Mouse (Mus musculus): ENCODE data around the gene Ptbp1.

Ptbp1 gene

DNA sequence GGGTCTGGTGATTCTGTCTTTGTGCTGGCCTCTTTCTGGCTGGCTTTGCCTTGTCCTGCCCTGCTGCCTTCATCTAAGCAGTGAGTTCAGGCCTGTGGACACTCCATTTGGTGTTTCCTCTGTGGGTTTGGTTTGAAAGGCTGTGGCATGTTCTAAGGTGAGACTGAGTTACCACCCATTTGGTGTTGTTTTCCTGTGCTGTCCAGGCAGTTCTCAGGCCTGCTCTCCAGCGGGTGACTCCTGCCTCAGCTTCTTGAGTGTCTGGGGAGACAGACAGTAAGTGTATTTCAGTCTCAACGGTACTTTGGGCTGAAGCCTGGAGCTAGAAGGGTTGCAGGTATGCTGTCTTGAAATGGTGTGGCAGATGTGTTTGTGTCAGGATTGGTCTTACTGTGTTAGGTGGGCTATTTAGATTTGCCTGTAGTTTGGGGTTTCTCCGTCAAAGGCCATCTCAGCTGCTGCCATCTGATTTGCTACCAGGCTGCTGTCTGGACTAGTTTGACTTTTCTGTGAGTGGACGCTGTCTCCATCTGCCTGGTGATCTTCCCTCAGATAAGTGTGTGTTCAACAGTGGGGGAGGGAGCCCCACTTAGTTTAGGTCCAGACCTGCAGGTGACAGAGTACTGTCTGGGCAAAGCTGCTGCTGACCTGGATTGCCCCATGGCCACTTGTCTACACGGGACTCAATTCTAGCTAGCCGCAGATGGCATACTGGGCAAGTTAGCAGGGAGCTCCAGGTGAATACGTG lies 2.7 kb downstream of the Ptbp1 start:
- in situ Hi-C loops (cut with MboI; ENCODE audit: unreplicated experiment in 2 of 2): loop anchor here in 1 of 2 experiments (10.0 kb wide), 1 partner anchor 288 kb away; the partner anchor contains the start of genes Cbarp and Midn

DNA sequence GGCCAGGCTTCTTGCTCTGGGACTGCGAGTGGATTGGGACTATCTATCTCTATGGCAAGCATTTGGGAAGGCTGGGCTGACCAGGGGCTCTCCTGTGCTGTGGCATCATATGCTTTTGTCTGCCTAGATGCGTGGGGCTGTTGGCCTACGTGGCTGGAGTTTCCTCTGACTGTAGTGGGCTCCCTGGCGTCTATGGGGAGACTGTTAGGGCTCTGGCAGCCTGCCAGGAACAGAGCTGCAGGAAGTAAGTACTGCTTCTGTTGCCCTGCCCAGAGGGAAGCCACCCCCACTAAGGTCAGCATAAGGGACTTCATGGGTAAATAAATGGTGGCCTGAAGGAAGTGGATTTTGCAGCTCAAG lies 3.2 kb downstream of the Ptbp1 start:
- in situ Hi-C loops (cut with MboI; ENCODE audit: unreplicated experiment in 2 of 2): loop anchor here in 1 of 2 experiments (10.0 kb wide), 1 partner anchor 287 kb away; the partner anchor contains the start of genes Cbarp and Midn

DNA sequence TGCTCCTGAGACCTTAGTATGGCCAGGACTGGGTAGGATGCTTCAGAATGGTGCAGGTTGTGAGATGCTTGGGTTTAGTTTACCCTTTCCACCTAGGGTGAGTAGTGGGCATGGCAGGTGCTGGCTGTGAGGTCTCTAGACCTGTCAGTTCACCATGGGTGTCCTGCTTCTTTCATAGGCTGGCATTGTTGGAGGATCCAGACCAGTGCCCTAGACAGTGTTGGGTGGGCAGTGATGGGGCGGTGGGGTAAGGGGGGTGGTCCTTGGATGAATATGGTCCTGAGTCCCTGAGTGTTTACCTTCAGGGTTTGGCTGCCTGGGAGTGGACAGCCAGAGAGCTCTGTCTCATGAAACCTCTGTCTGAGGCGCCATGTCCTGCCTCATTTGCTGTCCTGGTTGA lies 3.7 kb downstream of the Ptbp1 start:
- in situ Hi-C loops (cut with MboI; ENCODE audit: unreplicated experiment in 2 of 2): loop anchor here in 1 of 2 experiments (10.0 kb wide), 1 partner anchor 287 kb away; the partner anchor contains the start of genes Cbarp and Midn

DNA sequence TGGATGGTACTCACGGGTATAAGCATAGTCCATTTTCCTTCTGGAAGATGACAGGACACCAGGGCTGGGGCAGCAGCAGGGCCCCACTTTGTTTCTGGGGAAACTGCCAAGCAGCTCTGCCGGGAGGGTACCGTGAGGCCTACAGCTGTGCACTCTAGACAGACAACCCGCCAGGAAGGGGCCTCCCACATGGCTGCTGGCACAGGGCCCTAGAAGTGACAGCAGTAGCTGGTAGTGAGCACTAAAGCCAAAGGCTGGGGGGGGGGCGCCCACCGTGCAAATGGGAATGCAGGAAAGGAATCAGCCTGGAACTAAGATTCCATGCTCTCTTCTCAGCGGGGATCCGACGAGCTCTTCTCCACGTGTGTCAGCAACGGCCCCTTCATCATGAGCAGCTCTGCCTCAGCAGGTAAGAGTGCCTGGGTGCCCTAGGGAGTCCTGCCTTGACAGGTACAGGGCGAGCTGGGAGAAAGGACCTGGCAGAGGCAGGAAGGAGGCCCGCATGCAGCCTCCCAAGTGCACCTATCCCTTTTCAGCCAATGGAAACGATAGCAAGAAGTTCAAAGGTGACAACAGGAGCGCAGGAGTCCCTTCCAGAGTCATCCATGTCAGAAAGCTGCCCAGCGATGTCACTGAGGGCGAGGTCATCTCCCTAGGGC lies 4.3 kb downstream of the Ptbp1 start:
- in situ Hi-C loops (cut with MboI; ENCODE audit: unreplicated experiment in 2 of 2): loop anchor here in 1 of 2 experiments (10.0 kb wide), 1 partner anchor 286 kb away; the partner anchor contains the start of genes Cbarp and Midn

DNA sequence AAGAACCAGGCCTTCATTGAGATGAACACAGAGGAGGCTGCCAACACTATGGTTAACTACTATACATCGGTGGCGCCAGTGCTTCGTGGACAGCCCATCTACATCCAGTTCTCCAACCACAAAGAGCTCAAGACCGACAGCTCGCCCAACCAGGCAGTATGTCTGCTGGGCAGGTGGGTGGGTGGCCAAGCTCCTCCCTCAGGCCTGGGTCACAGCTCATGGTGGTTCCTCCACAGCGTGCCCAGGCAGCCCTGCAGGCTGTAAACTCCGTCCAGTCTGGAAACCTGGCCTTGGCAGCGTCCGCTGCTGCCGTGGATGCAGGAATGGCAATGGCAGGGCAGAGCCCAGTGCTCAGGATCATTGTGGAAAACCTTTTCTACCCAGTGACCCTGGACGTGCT lies 4.9 kb downstream of the Ptbp1 start:
- in situ Hi-C loops (cut with MboI; ENCODE audit: unreplicated experiment in 2 of 2): loop anchor here in 1 of 2 experiments (10.0 kb wide), 1 partner anchor 286 kb away; the partner anchor contains the start of genes Cbarp and Midn

DNA sequence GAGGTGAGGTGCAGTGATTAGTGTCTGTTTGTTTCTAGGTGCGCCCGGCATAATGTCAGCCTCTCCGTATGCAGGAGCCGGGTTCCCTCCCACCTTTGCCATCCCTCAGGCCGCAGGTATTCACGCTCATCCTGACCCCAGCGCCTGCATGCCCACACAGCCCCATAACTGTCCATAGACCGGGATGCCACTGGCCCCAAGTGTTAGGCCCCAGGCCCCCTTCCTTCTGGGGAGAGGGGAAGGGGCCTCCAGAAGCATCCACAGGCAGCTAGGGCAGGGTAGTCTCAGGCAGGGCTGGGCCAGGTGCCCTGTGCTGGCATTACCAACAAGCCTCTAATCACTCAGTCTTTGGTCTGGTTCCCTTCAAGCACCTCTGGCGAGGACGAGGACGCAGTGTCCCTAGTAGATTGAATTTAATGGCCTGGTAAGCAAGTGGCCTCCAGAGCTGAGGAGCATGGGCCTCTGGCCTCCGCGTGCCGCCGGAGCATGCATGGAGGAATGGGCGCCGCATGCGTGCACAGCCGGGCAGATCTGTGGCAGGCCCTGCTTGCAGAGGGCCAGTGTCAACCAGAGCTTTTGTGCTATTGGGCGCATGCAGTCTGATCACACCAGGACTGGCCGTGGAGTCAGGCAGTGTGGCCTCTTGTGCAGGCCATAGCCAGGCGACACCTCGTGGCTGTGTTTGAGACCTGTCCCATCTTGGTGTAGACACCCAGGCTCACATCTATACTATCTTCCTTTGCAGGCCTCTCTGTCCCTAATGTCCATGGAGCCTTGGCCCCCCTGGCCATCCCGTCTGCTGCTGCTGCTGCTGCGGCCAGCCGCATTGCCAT lies 6.1 kb downstream of the Ptbp1 start:
- in situ Hi-C loops (cut with MboI; ENCODE audit: unreplicated experiment in 2 of 2): no loop called here

DNA sequence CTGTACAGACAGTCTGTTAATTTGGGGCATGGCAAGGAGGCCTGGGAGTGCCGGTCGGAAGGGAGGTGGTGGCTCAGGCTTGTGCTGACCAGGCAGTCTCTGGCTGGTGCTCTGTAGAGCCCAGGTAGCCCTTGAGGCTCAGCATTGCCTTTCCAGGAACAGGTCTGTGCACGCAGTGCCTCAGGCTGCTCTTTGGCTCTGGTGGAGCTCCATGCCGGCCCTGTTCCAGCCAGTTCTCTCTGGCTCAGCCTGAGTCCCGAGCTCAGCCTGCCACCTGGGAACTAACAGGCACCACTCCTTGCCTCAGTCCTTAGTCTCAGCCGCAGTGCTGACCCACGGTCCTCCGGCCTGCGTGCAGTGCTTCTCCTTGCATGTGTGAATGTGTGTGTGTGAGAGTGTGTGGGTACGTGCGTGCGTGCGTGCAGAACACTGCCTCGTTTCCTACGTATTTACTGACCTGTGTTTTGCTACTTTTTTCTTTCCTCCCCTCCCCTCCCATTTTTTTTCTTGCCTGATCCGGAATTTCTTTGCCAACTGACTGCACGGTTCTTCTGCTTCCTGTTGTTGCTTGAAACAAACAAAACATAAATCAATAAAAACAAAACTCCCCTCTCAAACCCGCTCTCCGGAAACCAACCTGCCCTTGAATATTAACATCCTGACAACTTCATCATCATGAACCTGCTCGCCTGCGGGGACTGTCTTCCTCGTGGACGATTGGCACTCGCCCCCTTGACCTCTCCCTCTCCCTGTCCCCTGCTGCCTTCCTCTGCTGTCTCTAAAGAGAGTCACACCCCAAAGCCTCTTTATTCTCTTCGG lies 7.2 kb downstream of the Ptbp1 start:
- in situ Hi-C loops (cut with MboI; ENCODE audit: unreplicated experiment in 2 of 2): no loop called here

DNA sequence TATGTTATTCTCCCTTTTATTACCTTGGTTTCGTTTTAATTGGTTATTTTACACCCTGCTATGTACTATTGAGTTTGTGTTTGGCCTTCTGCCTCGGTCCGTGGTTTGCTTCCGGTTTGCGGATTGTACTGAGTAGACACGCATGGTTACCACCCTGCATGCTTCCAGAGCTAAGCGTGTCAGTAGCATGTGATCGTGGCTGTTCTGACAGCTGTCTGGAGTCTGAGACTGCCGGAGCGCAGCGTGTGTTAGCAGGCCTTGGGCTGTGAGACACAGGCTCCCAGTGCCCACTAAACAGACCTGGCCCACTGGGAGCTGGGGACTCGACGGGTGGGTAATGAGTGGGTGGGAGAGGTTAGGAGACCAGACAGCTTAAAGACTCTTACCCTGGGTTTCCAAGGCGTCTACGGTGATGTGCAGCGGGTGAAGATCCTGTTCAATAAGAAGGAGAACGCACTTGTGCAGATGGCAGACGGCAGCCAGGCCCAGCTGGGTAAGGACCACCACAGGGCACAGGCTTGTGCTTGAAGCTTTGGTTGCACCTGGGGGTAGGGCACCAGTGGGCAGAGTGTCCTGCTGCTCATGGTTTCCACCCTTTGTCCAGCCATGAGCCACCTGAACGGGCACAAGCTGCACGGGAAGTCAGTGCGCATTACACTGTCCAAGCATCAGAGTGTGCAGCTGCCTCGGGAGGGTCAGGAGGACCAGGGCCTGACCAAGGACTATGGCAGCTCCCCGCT lies 8.0 kb downstream of the Ptbp1 start:
- in situ Hi-C loops (cut with MboI; ENCODE audit: unreplicated experiment in 2 of 2): no loop called here

DNA sequence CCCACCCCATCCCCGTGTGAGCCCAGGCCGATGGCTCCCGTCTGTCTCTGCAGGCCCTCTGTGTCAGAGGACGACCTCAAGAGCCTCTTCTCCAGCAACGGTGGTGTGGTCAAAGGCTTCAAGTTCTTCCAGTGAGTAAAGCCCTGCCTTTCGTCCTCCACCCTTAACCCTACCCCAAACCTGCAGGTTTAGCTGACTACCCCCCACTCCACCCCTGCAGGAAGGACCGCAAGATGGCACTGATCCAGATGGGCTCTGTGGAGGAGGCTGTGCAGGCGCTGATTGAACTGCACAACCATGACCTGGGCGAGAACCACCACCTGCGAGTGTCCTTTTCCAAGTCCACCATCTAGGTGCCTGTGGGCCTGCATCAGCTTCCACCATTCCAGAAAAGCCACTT lies 8.7 kb downstream of the Ptbp1 start:
- in situ Hi-C loops (cut with MboI; ENCODE audit: unreplicated experiment in 2 of 2): no loop called here

DNA sequence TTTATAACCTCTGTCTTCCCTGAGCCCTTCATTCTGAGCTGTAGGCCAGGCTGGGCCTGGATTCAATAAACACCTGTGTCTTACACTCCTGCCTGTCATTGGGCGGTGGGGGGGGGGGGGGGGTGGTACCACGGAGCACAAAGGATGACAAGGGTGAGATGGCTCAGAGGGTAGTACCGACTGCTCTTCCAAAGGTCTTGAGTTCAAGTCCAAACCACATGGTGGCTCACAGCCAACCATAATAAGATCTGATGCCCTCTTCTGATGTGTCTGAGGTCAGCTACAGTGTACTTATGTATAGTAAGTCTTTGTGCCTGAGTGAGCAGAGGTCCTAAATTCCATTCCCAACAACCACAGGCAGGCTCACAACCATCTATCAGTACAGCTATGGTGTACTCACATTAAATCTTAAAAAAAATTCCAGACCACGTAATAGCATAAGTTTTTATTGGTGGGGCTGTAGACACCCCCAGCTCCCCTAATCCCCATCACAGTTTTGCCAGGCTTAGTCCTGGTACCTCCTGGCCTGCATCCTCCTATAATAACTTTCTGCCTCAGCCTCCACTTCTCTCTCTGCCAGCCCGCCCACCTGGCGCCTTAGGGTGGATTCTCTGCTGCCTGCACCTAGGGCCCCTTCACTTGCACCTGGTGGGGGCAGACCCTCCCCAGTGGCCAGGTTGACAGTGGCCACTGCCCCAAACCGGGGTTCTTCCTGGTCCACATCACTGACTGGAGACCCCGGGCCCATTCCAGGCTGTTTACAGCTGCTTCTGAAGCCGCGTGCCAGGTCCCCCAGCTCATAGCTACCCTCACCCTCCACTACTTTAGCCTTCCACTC lies 10.3 kb downstream of the Ptbp1 start:
- in situ Hi-C loops (cut with MboI; ENCODE audit: unreplicated experiment in 2 of 2): no loop called here

DNA sequence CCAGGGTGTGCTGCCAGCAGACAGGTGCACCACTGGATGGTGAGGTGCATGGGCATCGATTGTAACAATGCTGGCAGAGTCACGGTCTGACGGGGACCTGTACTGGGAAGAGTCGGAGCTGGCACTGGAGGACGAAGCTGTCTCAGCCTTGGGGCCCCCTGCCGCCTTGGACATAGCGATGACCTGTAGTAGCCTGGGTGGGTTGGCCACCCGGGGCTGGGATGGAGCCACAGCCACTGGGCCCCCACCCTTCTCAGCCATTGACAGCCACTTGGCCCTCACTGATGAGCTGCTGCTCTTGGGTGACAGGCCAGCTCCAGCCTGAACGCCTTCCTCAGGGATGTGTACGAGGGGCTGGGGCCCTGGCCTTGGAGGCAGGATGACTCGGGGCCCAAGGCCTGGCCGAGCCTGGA lies 11.0 kb downstream of the Ptbp1 start:
- in situ Hi-C loops (cut with MboI; ENCODE audit: unreplicated experiment in 2 of 2): no loop called here

DNA sequence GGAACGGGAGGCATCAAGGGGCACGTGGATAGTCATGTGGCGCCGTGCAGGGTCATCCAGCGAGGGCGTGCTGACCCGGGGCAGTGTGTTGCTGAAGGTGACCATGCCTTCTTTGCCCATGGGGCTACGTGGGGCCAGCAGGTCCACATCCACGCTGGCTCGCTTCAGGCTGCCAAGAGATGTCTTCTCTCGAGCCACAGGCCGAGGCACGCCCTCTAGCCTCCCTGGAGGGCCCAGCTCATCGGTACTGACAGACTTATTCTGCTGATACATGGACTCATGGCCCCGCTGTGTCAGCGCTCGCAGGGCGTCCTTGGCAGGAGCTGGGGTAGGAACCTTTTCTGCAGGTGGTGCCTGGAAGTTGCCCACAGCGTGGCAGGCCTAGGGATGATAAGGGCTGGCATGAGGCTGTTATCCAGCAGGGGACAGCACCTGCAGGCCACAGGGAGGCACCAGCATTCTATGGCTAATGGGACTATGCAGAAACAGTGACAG lies 11.6 kb downstream of the Ptbp1 start:
- in situ Hi-C loops (cut with MboI; ENCODE audit: unreplicated experiment in 2 of 2): no loop called here

DNA sequence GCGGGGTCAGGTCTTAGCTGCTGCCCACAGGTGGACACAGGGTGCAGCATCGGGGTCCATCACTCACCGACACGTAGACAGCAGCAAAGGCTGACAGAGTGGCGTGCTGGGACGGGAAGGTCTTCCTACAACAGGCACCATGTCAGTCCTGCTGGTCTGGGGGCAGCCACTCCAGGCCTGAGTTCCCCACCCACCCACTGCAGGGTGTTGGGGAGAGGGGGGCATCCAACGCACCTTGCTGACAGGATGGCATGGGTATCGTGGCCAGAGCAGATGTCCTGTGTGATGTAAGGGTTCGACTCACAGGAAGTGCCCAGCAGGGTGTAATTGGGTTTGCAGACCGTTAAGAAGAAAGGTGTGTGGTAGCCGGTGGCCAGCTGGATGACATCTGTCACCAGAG lies 12.4 kb downstream of the Ptbp1 start:
- in situ Hi-C loops (cut with MboI; ENCODE audit: unreplicated experiment in 2 of 2): no loop called here

DNA sequence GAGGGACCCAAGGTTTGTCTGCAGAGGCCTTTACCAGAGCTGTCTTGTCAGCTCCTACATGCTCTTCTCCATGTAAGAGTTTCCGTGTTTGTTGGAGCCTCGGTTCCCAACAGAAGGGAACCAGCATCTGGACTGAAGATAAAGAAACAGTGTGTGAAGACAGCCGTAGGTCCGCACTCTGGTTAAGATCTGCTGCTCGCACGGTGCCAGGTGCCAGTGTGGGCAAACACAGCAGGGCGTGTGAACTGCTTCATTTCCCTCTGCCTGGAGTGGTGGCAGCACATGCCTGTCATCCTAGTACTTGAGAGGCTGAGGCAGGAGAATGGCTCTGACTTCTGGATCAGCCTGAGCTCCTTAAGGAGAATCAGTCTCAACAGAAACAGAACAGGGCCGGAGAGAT lies 17.6 kb downstream of the Ptbp1 start:
- in situ Hi-C loops (cut with MboI; ENCODE audit: unreplicated experiment in 2 of 2): no loop called here

DNA sequence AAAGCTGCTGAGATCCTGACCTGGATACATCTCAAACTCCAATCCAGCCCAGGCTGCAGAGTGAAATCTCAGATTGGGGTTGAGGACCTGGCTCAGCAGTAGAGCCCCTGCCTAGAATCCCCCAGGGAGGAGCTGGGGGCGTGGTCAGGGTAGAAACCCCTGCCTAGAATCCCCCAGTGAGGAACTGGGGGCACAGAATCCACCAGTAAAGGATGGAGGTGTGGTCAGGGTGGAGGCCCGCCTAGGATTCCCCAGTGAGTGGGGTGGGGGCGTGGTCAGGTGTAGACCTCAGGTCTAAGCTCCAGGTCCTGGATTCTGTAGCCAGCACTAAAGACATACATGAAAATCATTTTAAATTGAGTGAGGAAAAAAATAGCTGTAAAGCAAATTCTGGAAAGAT lies 18.6 kb downstream of the Ptbp1 start:
- in situ Hi-C loops (cut with MboI; ENCODE audit: unreplicated experiment in 2 of 2): no loop called here

DNA sequence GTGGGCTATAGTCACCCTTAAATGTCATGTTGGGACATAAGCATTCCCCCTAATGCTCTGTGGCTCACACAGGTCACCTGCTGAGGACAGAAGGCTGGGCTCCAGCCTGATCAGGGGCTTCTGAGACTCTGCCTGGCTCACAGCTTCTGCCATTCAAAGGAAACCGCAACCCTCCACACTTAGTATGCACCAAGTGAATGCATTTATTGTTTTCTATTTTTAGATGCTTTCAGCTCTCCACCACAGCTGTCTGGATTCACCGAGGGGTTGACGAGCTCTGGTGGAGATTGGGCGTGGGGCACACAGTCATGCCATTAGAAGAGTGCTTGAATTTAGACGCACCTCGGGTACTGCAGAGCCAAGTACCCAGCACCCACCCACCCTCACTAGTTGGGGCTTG lies 19.1 kb downstream of the Ptbp1 start:
- in situ Hi-C loops (cut with MboI; ENCODE audit: unreplicated experiment in 2 of 2): no loop called here

DNA sequence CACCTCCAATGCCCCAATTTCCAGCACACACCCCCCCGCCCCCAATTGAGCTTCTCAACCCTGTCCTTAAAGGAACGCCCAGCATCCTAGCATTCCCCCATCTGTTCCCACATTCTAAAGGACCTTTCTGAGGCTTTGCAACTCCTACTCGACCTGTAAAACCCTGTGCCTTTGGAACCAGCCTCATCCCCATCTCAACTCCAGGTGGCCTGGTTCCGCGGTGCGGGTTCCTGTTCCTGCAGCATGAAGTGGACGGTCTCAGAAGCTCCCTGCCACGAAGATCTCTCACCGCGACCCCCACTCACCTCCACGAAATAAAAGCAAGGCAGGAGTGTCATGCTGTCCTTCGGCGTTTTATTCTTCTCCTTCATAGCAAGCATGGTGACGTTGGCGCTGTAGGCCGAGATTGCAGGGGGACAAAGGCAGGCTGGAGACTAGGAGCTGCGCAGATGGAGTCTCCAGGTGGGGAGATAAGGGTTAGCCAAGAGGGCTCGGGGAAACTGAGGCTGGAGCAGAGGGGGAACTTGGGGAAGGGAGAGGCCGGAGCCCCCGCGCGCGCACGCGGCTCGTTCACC lies 19.6 kb downstream of the Ptbp1 start:
- in situ Hi-C loops (cut with MboI; ENCODE audit: unreplicated experiment in 2 of 2): no loop called here

DNA sequence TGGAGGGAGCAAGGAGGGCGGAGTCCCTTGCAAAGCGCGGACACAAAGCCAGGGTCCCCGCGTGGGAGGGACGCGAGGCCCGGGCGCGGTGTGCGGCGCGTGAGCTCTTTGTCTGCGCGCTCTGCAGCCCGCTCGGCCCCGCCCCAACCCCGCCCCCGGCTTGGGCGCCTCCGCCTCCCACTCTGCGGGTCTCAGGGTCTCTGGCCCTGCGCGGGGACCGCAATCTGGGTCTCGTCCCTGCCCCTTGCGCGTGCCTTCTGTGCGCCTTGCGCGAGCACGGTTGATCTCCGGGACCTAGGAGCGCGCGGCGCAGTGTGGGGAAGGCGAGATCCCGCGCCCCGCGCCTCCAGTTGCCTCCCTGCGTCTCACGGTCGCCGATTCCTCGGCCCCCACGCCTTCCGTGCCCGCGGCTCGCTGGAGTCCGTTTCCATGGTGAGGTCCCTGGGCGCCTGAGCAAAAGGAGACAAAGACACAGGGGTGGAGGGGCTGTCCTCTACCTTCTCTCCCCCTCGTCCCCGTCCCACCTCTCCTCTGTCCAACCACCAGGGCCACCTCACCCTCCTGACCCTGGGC lies 20.1 kb downstream of the Ptbp1 start, which contains the start of the genes Prtn3 and Plppr3:
Prtn3 (plus strand) TSS at position 187 of the 573 bp plus-strand sequence.
Plppr3 (minus strand) TSS at position 345 of the 573 bp plus-strand sequence.
- in situ Hi-C loops (cut with MboI; ENCODE audit: unreplicated experiment in 2 of 2): no loop called here
